Mouse (Mus musculus) cerebellum, postnatal 10 days (tissue): ENCODE results near the gene Fjx1.

ENCODE experiments used
- DNase-seq, 2 experiments: peaks; one replicate each; pipeline ENCODE4 v3.0.0; 2021; ENCODE audit warnings: mixed read lengths in 2 of 2

Gene Fjx1

DNA sequence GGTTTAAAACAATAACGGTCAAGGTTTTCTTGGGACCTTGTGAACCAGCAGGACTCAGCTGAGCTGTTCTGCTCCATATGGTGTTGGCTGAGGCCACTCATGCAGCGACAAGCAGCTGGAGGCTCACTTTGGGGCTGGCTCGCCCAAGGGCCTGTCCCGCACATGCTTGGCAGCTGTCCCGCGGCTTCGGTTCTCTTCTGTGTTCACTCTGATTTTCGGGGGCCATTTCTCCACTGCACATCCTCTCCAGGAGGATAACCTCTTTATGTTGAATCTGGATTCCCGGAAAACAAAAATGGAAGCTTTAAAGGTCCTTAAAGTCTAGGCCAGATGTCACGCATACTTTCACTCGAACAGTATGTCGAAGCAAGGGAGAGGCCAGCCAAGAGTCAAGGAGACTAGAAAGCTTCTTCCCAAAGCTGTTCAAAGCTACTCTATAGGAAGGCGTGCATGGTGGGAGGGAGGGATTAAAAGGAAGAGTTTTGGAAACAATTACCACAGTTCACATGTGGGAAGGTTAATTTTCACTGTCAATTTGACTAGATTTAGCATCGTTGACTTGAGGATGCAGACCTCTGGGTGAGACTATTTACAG, 36.1 kb downstream of the Fjx1 start:
- DNase-seq, result peak; percentile 57 to 70

DNA sequence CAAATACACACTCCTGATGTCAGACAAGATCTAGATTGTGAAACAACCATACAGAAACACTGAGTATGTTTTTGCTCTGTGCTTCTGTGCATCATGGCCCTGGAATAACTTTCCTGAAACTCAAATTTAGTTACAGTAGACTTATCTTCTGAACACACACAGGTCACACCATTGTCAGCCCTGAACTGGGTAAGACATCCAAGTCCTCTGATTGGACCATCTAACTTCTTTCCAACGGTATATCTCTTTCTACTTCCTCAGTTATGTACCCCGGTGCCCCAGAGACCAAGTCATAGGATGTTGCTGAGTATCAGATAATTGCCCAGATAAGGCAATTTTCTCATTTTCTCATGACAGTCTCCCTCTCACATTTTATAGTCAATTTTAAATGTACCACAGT, 39.6 kb downstream of the Fjx1 start:
- no peak for DNase-seq

DNA sequence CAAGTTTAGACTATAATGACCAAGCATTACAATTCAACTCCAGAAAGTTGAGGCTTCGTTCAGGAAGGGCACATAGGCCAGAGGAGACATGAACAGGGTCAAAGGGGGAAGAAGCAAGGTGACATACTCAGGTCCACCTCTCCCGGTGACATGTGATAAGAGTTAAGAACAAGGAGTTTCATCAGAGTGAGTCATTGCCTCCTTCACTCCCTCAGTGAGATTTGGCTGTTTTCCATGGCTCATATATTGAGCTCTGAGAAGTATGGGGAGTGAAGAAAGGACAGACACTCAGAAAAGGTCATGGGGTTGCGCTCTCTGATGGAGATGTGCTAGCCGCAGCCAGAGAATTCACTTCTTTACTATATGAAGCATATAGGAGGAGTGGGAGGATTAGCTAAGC, 41.7 kb downstream of the Fjx1 start:
- DNase-seq, result no peak

DNA sequence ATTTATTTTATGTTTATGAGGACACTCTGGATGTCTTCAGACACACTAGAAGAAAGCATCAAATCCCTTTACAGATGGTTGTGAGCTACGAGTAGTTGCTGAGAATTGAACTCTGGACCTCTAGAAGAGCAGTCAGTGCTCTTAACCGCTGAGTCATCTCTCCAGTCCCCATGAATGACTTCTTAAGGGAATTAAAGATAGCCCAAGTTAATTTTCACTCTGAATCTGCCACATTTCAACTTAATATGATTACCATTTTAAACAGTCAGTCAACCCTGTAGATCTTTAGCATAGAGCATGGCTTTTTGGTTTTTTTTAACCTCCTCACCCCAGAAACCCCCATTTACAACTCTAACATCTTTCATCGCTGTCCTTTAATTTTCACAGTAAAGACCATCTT, 42.6 kb downstream of the Fjx1 start:
- no peak for DNase-seq

DNA sequence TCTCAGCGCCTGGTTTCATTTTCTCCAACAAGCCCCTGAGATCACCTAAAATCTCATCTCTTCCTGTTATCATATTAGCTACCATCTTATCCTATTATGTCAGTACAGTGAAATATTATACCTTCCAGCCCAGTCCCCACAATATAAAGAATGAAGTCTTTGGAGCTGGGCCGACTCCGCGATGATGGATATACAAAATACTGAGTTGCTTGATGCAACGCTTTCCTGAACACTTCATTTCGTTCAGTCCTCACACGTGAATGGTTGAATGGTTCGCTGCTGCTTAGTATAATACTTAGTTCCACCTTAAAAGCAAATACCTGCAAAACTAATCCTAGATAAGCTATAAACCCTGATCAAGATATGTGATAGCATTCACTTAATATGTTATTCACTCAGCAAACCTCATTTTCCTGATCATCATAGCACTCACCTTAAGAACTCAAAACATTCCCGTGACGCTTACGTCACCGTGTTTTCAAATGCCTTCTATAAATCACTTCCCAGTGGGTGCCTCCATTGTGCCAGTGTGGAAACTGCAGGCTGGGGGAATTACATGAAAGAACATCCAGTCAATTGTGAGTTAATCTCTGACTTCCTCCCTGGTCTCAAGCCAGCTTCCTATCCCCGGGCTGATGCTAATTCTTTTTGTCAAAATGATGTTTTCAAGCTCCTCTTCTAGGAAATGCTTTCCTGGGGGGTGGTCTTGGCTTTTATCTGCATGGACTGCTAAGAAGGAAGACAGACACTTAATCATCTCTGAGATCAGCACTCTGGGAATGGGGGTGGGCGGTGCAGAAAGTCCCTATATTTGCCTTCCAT, 44.7 kb downstream of the Fjx1 start, which contains the start of gene Trim44:
Gene Trim44, minus strand, starts transcription at position 466 of the 822 bp plus-strand sequence.
- DNase-seq, result peak; percentile 55

DNA sequence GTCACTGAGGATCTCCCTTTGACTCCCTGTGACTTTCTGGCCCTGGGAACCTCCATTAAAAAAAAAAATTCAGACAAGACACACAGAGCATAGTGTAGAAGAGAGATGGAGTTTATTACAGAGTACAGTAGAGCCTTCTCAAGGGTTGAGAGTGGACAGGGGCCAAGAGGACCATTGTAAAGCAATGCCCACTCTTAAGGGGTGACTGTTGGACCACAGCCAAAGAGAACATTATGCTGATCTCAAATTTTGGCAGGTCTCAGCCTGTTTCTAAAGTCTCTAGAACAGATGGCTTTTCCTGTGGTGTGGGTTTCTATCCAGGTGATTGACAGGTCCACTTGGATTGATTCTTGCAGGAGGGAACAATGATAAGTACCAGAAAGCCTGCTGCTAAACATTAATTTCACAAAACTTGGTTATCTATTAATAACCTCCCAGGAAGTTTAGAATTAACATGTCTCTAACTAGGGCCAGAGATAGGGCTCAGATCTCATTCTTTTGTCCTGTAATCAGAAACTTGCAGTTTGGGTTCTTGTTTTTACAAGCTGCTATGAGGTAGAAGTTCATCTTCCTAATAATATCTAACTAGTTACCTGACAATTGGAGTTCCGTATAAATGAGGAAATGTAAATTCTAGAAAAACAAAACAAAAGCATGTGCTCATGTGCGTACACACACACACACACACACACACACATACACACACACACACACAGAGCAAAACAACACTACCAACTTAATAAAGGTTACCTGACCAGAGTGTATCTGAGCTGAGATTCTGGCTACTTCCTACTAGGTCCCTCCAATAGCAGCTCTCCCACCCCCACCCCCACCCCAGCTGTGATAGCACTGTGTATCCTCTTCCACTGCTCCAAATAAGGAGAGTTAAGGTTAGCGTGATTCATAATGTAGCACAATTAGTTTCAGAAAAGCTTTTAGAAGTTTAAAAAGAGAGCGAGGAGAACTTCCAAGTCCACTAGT, 45.7 kb downstream of the Fjx1 start:
- DNase-seq, result peak; percentile 85 to 88

DNA sequence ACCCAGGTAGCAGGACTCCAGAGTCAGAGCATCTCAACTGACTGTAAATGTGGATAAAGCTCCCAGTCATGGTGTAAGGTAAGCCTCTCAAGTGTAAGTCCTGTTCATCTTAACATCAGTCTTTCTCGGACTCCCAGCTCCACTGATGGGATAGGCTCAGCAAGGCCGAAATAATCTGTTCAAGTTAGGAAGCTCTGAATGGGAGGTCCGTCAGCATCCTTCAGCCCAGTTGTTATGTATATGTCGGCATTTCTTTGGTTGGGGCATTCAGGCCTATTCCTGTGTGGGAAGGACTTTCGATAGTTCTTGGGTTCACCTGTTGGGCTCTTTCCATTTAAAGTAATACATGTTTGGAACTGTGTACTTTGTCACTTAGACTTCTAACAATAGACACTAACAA, 48.3 kb downstream of the Fjx1 start:
- no peak for DNase-seq

DNA sequence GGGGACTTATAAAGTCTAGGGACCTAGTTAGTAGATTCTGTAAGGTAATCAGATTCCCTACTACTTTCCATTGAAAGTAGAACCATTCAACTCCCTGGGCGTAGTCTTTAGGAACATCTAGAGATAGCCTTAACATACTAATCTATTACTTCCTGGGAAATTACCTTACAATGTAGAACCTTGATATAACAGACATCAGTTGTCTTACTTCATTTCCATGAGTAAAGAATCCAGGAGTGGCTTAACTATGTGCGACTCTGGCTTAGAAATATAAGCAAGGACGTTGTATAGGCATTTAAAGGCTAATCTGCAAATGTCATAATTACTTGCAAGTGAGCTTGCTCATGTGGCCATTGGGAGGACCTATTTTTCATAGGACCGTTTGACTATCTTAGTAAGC, 49.0 kb downstream of the Fjx1 start:
- DNase-seq, result no peak

DNA sequence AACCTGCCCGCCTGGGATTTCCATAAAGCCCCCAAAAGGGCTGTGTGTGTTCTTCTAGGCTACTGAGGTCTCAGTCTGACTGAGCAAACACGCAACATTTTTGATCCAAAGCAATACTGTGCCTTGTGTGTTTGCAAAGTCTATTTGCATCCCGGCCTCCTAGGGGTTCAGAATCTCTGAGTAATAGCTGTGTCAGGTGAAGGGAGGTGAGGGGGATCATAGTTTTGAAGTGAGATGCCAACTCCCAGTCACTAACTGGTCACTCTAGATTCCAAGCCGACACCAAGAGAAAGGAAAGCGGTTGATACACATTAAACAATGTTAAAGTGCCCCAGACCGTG, 51.0 kb downstream of the Fjx1 start:
- no peak for DNase-seq

DNA sequence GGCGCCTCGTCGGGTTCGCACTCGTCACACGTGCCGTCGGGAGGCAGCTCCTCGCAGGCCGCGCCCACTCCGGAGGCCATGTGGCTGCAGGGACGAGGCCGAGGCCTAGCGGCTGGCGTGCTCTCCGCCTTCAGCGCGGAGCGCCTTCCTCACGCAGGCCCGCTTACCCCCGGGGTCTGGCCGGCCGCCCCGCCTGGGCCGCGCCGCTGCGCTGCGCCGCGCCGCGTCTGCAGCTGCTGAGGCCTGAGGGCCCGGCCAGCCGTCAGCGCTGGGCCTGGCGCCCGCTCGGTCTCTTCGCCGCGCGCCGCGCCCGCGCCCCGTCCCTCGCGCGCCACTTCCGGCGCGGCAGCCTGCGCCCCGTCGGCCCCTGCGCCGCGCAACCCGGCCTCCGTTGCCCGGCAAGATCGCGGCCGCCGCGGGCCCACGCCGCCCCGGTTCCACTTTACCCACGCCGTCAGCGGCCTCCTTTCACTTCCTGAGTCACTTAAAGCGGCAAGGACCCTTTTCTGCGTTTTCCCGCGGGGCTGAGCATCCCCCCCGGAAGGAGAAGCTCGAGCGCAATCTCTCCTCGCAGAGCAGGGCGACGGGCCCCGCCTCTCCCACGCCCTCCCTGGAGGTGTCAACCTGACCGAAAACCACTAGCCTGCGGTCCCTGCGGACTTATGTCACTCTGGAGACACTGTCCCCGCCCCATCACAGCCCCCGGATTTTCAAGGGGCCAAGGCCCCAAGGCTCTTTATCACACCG, 51.5 kb downstream of the Fjx1 start:
- peak; percentile 88 to 90 for DNase-seq

DNA sequence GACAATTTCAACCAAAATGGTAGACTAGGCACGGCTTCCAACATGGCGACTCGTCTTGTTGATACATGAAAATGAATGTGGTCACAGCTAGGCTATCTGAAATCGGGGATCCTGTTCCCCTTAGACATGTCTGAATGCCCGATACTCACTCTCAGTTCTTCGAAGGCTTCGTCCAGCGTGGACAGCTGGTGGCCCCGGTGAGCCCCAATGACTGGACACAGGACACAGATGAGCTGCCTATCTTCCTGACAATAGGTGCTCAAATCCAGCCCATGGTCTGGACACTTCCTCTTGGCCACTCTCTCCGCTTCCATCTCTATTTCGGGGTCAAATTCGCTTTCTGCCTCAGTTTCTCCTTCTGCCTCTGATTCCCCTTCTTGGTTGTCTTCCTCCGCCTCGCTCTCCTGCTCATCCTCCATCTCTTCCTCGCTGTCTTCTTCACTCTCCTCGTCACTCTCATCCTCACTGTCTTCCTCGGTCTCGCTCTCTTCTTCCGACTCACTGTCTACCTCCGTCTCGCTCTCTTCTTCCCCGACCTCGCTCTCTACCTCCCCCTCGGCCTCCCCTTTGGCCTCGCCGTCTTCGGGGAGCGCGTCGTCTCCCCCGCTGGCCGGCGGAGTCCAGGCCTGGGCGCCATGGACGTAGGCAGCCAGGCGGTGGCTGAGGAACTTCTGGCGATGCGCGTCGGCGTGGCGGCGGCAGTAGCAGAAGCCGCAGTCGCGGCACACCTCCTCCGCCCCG, 52.3 kb downstream of the Fjx1 start:
- peak; percentile 10 to 25 for DNase-seq
